In the genomic region with DNA sequence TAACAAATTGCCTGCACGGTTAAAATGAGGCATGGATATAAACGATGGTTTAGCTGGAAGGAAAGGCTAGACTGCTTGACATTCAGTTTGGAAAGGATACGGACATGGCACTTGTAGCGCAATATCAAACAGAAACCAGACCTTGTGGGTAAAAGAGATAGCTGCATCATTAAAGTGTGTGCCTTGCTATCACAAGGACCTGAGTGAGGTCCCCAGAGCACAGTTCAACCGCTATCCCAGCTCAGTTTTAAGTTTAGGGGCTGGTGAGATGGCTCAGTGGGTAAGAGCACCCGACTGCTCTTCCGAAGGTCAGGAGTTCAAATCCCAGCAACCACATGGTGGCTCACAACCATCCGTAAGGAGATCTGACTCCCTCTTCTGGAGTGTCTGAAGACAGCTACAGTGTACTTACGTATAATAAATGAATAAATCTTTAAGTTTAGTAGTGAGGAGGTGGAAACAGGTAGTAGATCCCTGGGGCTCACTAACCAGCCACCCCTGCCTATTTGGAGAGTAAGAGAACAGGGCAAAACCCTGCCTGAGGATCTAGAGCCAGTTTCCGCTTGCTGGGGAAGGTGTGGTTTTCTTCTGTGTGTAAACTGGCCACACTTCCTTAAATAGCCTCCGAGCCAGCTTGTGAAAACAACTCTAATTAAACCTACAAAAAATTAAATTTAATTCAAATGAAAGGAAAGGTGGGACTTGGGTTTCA, we compare ENCODE assay signal across 1 mouse cellular context.
TF ChIP-seq lines count a peak whose summit lies in the region.

No protein-coding gene starts in this region.

TF ChIP-seq in MEL, 35 proteins besides CTCF, POLR2A, EP300 and RAD21 (continued from another document):
- peak; percentile 87 for TF ChIP-seq GATA1 (IDR thresholded peaks at IDR 0.05; ENCODE audit: low read depth, low read length)
- TF ChIP-seq GABPA (IDR thresholded peaks at IDR 0.05; ENCODE audit: low read depth, low read length) = no peak
- TF ChIP-seq TAL1 (IDR thresholded peaks at IDR 0.05; ENCODE audit: low read length) = peak; percentile 75
- TF ChIP-seq SIN3A (IDR thresholded peaks at IDR 0.05; ENCODE audit: low read length) = peak; percentile 57
- TF ChIP-seq ZKSCAN1 (IDR thresholded peaks at IDR 0.05; ENCODE audit: low read depth, low read length) = no peak
- peak; percentile 72 for TF ChIP-seq MAFK (IDR thresholded peaks at IDR 0.05; ENCODE audit: borderline replicate concordance, low read depth, low read length)
- TF ChIP-seq JUND (IDR thresholded peaks at IDR 0.05; ENCODE audit: low read depth, low read length) = no peak
- TF ChIP-seq TBP (IDR thresholded peaks at IDR 0.05; ENCODE audit: low read depth, low read length) = peak; percentile 98
- peak; percentile 77 for TF ChIP-seq MYC (IDR thresholded peaks at IDR 0.05; ENCODE audit: low read depth, low read length)
- no peak for TF ChIP-seq ZMIZ1 (IDR thresholded peaks at IDR 0.05; ENCODE audit: low read depth, low read length)
- TF ChIP-seq CHD1 (IDR thresholded peaks at IDR 0.05; ENCODE audit: low read depth, low read length) = no peak
- TF ChIP-seq SMC3 (IDR thresholded peaks at IDR 0.05; ENCODE audit: low read depth, low read length) = no peak; the same call in 1 of the 2 replicates
- TF ChIP-seq MXI1 (IDR thresholded peaks at IDR 0.05; ENCODE audit: low read depth, low read length) = peak; percentile 29
